Mouse (Mus musculus): ENCODE data around the gene Clstn2. TPM values are rescaled to one million over a fixed set of nuclear protein-coding genes. Genes with fewer than 3 reads are reported as not detected.
A peak's percentile ranks its signal among the peaks of the same experiment; 100 is the strongest.

Gene Clstn2
- polyA plus RNA-seq, 1 experiment from 2014 or later, result 1.3 TPM

- Histone ChIP-seq H3K27ac (replicated peaks; ENCODE audit: low read depth, low read length) (no peak overlapping the region), H3K27me3 (ENCODE audit: control insufficient read depth, insufficient read depth, low read length) (no peaks in the 10 kb centered on the region), H3K36me3 (ENCODE audit: control insufficient read depth, insufficient read depth, low read length) (no peaks in the 10 kb centered on the region), H3K4me3 (ENCODE audit: low read depth, low read length) (no peak overlapping the region), H3K4me2 (ENCODE audit: low read depth, severe bottlenecking) (no peak overlapping the region), H3K9ac (ENCODE audit: low read length) (no peak overlapping the region), H3K4me1 (ENCODE audit: control insufficient read depth, insufficient read depth, low read length) (0 out of 2 replicates have a peak, but pooled peaks cover 2% of the 10 kb centered on the region), H3K9me3 (ENCODE audit: control insufficient read depth, low read length) (no peaks in the 10 kb centered on the region)
- 24% methylated on average over 5 of the region's 5 CpGs for WGBS
- ATAC-seq (ENCODE audit: insufficient number of reproducible peaks, low FRiP score, low TSS enrichment, low read depth) (no peak), DNase-seq (ENCODE audit: low spot score) (peak; percentile 25)
Measured at GRCm38 (mm10) chr9:97672681-97673080, 360.3 kb downstream of the Clstn2 start.

GRCm38 (mm10) chr9:97672224-97672623 lies 360.8 kb downstream of the Clstn2 start:
- no peaks in the 10 kb centered on the region for H3K36me3 ChIP-seq (ENCODE audit: control insufficient read depth, insufficient read depth, low read length)
- H3K4me1 ChIP-seq (ENCODE audit: control insufficient read depth, insufficient read depth, low read length), result 0 out of 2 replicates have a peak, but pooled peaks cover 2% of the 10 kb centered on the region
- H3K27ac ChIP-seq (replicated peaks; ENCODE audit: low read depth, low read length), result no peak overlapping the region
- H3K27me3 ChIP-seq (ENCODE audit: control insufficient read depth, insufficient read depth, low read length), result no peaks in the 10 kb centered on the region
- ATAC-seq (ENCODE audit: insufficient number of reproducible peaks, low FRiP score, low TSS enrichment, low read depth) (peak; percentile 63; the same call in 1 of the 2 replicates), DNase-seq (ENCODE audit: low spot score) (peak; percentile 32)
- no peak overlapping the region for H3K9ac ChIP-seq (ENCODE audit: low read length)
- no peak overlapping the region for H3K4me2 ChIP-seq (ENCODE audit: low read depth, severe bottlenecking)
- no peak overlapping the region for H3K4me3 ChIP-seq (ENCODE audit: low read depth, low read length)
- 23% methylated on average over 1 of the region's 1 CpGs for WGBS
- no peaks in the 10 kb centered on the region for H3K9me3 ChIP-seq (ENCODE audit: control insufficient read depth, low read length)

GRCm38 (mm10) chr9:97670666-97671065 lies 362.3 kb downstream of the Clstn2 start:
- no peak overlapping the region for H3K27ac ChIP-seq (replicated peaks; ENCODE audit: low read depth, low read length)
- DNase-seq (ENCODE audit: low spot score) (no peak), ATAC-seq (ENCODE audit: insufficient number of reproducible peaks, low FRiP score, low TSS enrichment, low read depth) (no peak)
- no peak overlapping the region for H3K4me2 ChIP-seq (ENCODE audit: low read depth, severe bottlenecking)
- H3K36me3 ChIP-seq (ENCODE audit: control insufficient read depth, insufficient read depth, low read length), result no peaks in the 10 kb centered on the region
- no peaks in the 10 kb centered on the region for H3K9me3 ChIP-seq (ENCODE audit: control insufficient read depth, low read length)
- H3K27me3 ChIP-seq (ENCODE audit: control insufficient read depth, insufficient read depth, low read length), result no peaks in the 10 kb centered on the region
- no peak overlapping the region for H3K9ac ChIP-seq (ENCODE audit: low read length)
- no peak overlapping the region for H3K4me3 ChIP-seq (ENCODE audit: low read depth, low read length)
- 81% methylated on average over 8 of the region's 8 CpGs for WGBS
- 0 out of 2 replicates have a peak, but pooled peaks cover 2% of the 10 kb centered on the region for H3K4me1 ChIP-seq (ENCODE audit: control insufficient read depth, insufficient read depth, low read length)

GRCm38 (mm10) chr9:97660989-97661388 lies 372.0 kb downstream of the Clstn2 start:
- Histone ChIP-seq H3K9me3 (ENCODE audit: control insufficient read depth, low read length) (no peaks in the 10 kb centered on the region), H3K9ac (ENCODE audit: low read length) (no peak overlapping the region), H3K4me2 (ENCODE audit: low read depth, severe bottlenecking) (no peak overlapping the region), H3K36me3 (ENCODE audit: control insufficient read depth, insufficient read depth, low read length) (no peaks in the 10 kb centered on the region), H3K4me1 (ENCODE audit: control insufficient read depth, insufficient read depth, low read length) (no peaks in the 10 kb centered on the region), H3K4me3 (ENCODE audit: low read depth, low read length) (no peak overlapping the region), H3K27me3 (ENCODE audit: control insufficient read depth, insufficient read depth, low read length) (no peaks in the 10 kb centered on the region), H3K27ac (replicated peaks; ENCODE audit: low read depth, low read length) (no peak overlapping the region)
- no peak for DNase-seq (ENCODE audit: low spot score)
- WGBS, result 88% methylated on average over 4 of the region's 4 CpGs
- ATAC-seq (ENCODE audit: insufficient number of reproducible peaks, low FRiP score, low TSS enrichment, low read depth), result no peak

GRCm38 (mm10) chr9:97658736-97659135 lies 374.2 kb downstream of the Clstn2 start:
- Histone ChIP-seq H3K9ac (ENCODE audit: low read length) (no peak overlapping the region), H3K36me3 (ENCODE audit: control insufficient read depth, insufficient read depth, low read length) (no peaks in the 10 kb centered on the region), H3K4me1 (ENCODE audit: control insufficient read depth, insufficient read depth, low read length) (no peaks in the 10 kb centered on the region), H3K4me2 (ENCODE audit: low read depth, severe bottlenecking) (no peak overlapping the region), H3K4me3 (ENCODE audit: low read depth, low read length) (no peak overlapping the region), H3K9me3 (ENCODE audit: control insufficient read depth, low read length) (no peaks in the 10 kb centered on the region), H3K27me3 (ENCODE audit: control insufficient read depth, insufficient read depth, low read length) (no peaks in the 10 kb centered on the region), H3K27ac (replicated peaks; ENCODE audit: low read depth, low read length) (no peak overlapping the region)
- 88% methylated on average over 3 of the region's 3 CpGs for WGBS
- DNase-seq (ENCODE audit: low spot score) (no peak), ATAC-seq (ENCODE audit: insufficient number of reproducible peaks, low FRiP score, low TSS enrichment, low read depth) (no peak)

- no peak for ATAC-seq (ENCODE audit: insufficient number of reproducible peaks, low FRiP score, low TSS enrichment, low read depth)
- H3K9ac ChIP-seq (ENCODE audit: low read length), result no peak overlapping the region
- H3K4me1 ChIP-seq (ENCODE audit: control insufficient read depth, insufficient read depth, low read length), result no peaks in the 10 kb centered on the region
- no peak overlapping the region for H3K4me3 ChIP-seq (ENCODE audit: low read depth, low read length)
- no peaks in the 10 kb centered on the region for H3K9me3 ChIP-seq (ENCODE audit: control insufficient read depth, low read length)
- H3K27me3 ChIP-seq (ENCODE audit: control insufficient read depth, insufficient read depth, low read length), result no peaks in the 10 kb centered on the region
- H3K36me3 ChIP-seq (ENCODE audit: control insufficient read depth, insufficient read depth, low read length), result no peaks in the 10 kb centered on the region
- 83% methylated on average over 3 of the region's 3 CpGs for WGBS
- no peak overlapping the region for H3K4me2 ChIP-seq (ENCODE audit: low read depth, severe bottlenecking)
- DNase-seq (ENCODE audit: low spot score), result no peak
- H3K27ac ChIP-seq (replicated peaks; ENCODE audit: low read depth, low read length), result no peak overlapping the region
Measured at GRCm38 (mm10) chr9:97648409-97648808, 384.6 kb downstream of the Clstn2 start.

GRCm38 (mm10) chr9:97645746-97646145 lies 387.2 kb downstream of the Clstn2 start:
- DNase-seq (ENCODE audit: low spot score) (no peak), ATAC-seq (ENCODE audit: insufficient number of reproducible peaks, low FRiP score, low TSS enrichment, low read depth) (no peak)
- H3K9me3 ChIP-seq (ENCODE audit: control insufficient read depth, low read length), result no peaks in the 10 kb centered on the region
- WGBS, result 79% methylated on average over 3 of the region's 3 CpGs
- no peaks in the 10 kb centered on the region for H3K36me3 ChIP-seq (ENCODE audit: control insufficient read depth, insufficient read depth, low read length)
- no peak overlapping the region for H3K9ac ChIP-seq (ENCODE audit: low read length)
- H3K4me1 ChIP-seq (ENCODE audit: control insufficient read depth, insufficient read depth, low read length), result no peaks in the 10 kb centered on the region
- H3K4me2 ChIP-seq (ENCODE audit: low read depth, severe bottlenecking), result no peak overlapping the region
- no peak overlapping the region for H3K27ac ChIP-seq (replicated peaks; ENCODE audit: low read depth, low read length)
- H3K4me3 ChIP-seq (ENCODE audit: low read depth, low read length), result no peak overlapping the region
- H3K27me3 ChIP-seq (ENCODE audit: control insufficient read depth, insufficient read depth, low read length), result no peaks in the 10 kb centered on the region

- no peak overlapping the region for H3K27ac ChIP-seq (replicated peaks; ENCODE audit: low read depth, low read length)
- no peak overlapping the region for H3K9ac ChIP-seq (ENCODE audit: low read length)
- ATAC-seq (ENCODE audit: insufficient number of reproducible peaks, low FRiP score, low TSS enrichment, low read depth), result no peak
- no peaks in the 10 kb centered on the region for H3K4me1 ChIP-seq (ENCODE audit: control insufficient read depth, insufficient read depth, low read length)
- no peak overlapping the region for H3K4me2 ChIP-seq (ENCODE audit: low read depth, severe bottlenecking)
- 67% methylated on average over 7 of the region's 7 CpGs for WGBS
- H3K36me3 ChIP-seq (ENCODE audit: control insufficient read depth, insufficient read depth, low read length), result no peaks in the 10 kb centered on the region
- H3K4me3 ChIP-seq (ENCODE audit: low read depth, low read length), result no peak overlapping the region
- DNase-seq (ENCODE audit: low spot score), result no peak
- H3K27me3 ChIP-seq (ENCODE audit: control insufficient read depth, insufficient read depth, low read length), result no peaks in the 10 kb centered on the region
- no peaks in the 10 kb centered on the region for H3K9me3 ChIP-seq (ENCODE audit: control insufficient read depth, low read length)
Measured at GRCm38 (mm10) chr9:97642396-97642795, 390.6 kb downstream of the Clstn2 start.

GRCm38 (mm10) chr9:97639967-97640549 lies 392.9 kb downstream of the Clstn2 start:
- no peak for ATAC-seq (ENCODE audit: insufficient number of reproducible peaks, low FRiP score, low TSS enrichment, low read depth)
- no peaks in the 10 kb centered on the region for H3K27me3 ChIP-seq (ENCODE audit: control insufficient read depth, insufficient read depth, low read length)
- no peak overlapping the region for H3K4me3 ChIP-seq (ENCODE audit: low read depth, low read length)
- no peaks in the 10 kb centered on the region for H3K4me1 ChIP-seq (ENCODE audit: control insufficient read depth, insufficient read depth, low read length)
- H3K9me3 ChIP-seq (ENCODE audit: control insufficient read depth, low read length), result no peaks in the 10 kb centered on the region
- 92% methylated on average over 6 of the region's 6 CpGs for WGBS
- no peak for DNase-seq (ENCODE audit: low spot score)
- H3K9ac ChIP-seq (ENCODE audit: low read length), result no peak overlapping the region
- no peaks in the 10 kb centered on the region for H3K36me3 ChIP-seq (ENCODE audit: control insufficient read depth, insufficient read depth, low read length)
- H3K4me2 ChIP-seq (ENCODE audit: low read depth, severe bottlenecking), result no peak overlapping the region
- H3K27ac ChIP-seq (replicated peaks; ENCODE audit: low read depth, low read length), result no peak overlapping the region

All from limb, embryonic 11.5 days (tissue).